Mouse (Mus musculus) hindbrain, embryonic 10.5 days (tissue): Measurements from ENCODE around the gene Olfr777. TPM values are rescaled to one million over a fixed set of nuclear protein-coding genes. Genes with fewer than 3 reads are reported as not detected.
"Not testable (repeated sequence)": the region's sequence is repeated elsewhere in the genome, so short reads cannot be mapped to it uniquely, and the experiment has no call there.

Experiments used
- DNase-seq: peaks from one replicate; pipeline ENCODE4 v3.0.0-alpha.2; 2017; ENCODE audit warnings: low spot score
- H3K27ac ChIP-seq: fragments of 300-500 bp; sonication (generic); 2 replicates; pipeline ENCODE4 v1.5.1; 2016; ENCODE audit warnings: mild to moderate bottlenecking, moderate library complexity
- H3K27me3 ChIP-seq: fragments of 300-500 bp; sonication (generic); 2 replicates; pipeline ENCODE4 v1.6.1; 2016; ENCODE audit warnings: mild to moderate bottlenecking; ENCODE audit not compliant: poor library complexity, insufficient read depth, severe bottlenecking
- H3K36me3 ChIP-seq: fragments of 300-500 bp; sonication (generic); 2 replicates; pipeline ENCODE4 v1.6.1; 2016; ENCODE audit warnings: mild to moderate bottlenecking, moderate library complexity
- H3K4me1 ChIP-seq: fragments of 300-500 bp; sonication (generic); replicated peaks from 2 replicates; pipeline ENCODE4 v1.6.1; 2016; ENCODE audit warnings: mild to moderate bottlenecking
- H3K4me3 ChIP-seq: fragments of 300-500 bp; sonication (generic); 2 replicates; pipeline ENCODE4 v1.5.1; 2016; ENCODE audit warnings: mild to moderate bottlenecking, moderate library complexity
- H3K9me3 ChIP-seq: fragments of 300-500 bp; sonication (generic); 2 replicates; pipeline ENCODE4 v1.6.1; 2016; ENCODE audit warnings: mild to moderate bottlenecking, moderate library complexity
- WGBS: fragments of 180-500 bp; shearing (Covaris S2); methylation state at CpG from one replicate; pipeline ENCODE4 v1.1.7; 2016; 5-methylcytosine and 5-hydroxymethylcytosine counted together
- polyA plus RNA-seq: library from polyadenylated mRNA; unstranded; fragments of >200 nt; fragmentation: Nextera tagmentation; extraction: Ambion mirVana; gene quantifications from 2 replicates; pipeline ENCODE4 v1.2.1, GENCODE M21; 2016

The Olfr777 gene
- 0.10 TPM in 1 of 2 replicates, not detected in the other for polyA plus RNA-seq

DNA sequence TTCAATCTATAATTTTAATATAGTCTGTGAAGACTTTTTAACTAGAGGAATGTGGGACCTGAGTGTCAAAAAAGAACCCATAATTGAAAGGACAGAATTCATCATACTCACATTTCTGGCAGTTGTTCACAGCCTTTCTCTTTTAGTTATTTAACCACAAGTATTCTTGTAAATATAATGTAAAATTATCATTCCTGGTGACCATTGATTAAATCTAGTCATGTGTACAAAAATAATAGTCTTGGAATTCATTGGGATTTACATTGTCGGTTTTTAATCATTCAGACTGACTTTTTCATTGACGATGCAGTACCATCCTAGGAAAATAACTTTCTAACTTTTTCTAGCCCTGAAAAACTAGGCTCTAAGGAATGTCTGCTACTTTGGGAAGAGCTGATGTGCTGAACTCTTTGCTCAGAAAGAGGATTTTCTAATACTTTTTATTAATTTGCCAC, at the start of gene Olfr777:
Gene Olfr777 (minus strand): TSS at position 405 of the 455 bp plus-strand sequence.
- no peak for DNase-seq
- H3K4me3 ChIP-seq = no peak within 1 kb of the TSS
- H3K4me1 ChIP-seq = no peaks in the 10 kb centered on the region
- H3K27ac ChIP-seq = no peak within 1 kb of the TSS
- no peaks in the 10 kb centered on the region for H3K9me3 ChIP-seq
- WGBS = 93% methylated on average over 2 of the region's 2 CpGs
- H3K36me3 ChIP-seq = no peaks in the 10 kb centered on the region
- H3K27me3 ChIP-seq = no peaks in the 10 kb centered on the region

DNA sequence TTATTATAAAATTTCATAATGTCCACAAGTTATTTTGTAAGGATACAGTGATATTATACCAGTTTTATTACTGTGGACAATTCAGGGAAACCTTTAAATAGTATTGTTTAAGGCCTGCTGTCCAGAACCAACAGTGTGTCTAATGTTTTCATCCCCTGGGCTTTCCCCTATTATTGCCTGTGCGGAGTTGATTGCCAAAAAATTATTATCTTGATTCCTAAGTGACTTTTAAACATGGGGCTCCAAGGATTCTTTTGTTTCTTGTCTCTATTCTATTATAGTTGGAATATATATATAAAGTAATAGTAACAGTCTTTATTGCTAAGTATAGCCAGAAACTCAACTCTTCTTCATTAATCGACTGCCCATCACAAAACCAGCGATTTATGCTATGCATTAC, 46.5 kb upstream of the Olfr777 start, which contains the start of gene Olfr780:
Gene Olfr780 (plus strand): TSS at position 301 of the 400 bp plus-strand sequence.
- 92% methylated on average over 3 of the region's 3 CpGs for WGBS
- no peak within 1 kb of the TSS for H3K27ac ChIP-seq
- H3K4me1 ChIP-seq = no peaks in the 10 kb centered on the region
- no peaks in the 10 kb centered on the region for H3K9me3 ChIP-seq
- no peak for DNase-seq
- no peaks in the 10 kb centered on the region for H3K27me3 ChIP-seq
- no peaks in the 10 kb centered on the region for H3K36me3 ChIP-seq
- H3K4me3 ChIP-seq = no peak within 1 kb of the TSS

DNA sequence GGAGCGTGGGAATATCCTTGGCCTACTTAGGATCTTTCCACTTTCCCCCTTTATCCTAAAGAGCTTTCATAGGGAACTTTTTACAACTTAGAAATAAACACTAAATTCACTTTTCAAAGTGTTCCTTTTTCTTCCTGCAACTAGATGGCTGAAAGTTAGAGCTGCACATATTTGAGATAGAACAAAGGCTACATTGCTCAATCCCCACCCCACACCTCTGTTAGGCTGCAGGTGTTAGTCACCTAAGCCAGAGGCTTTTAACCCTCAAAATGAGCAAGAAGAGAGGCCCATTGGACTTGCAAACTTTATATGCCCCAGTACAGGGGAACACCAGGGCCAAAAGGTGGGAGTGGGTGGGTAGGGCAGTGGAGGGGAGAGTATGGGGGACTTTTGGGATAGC, 42.2 kb upstream of the Olfr777 start:
- H3K4me3 ChIP-seq, H3K9me3 ChIP-seq, H3K36me3 ChIP-seq, H3K27me3 ChIP-seq, H3K4me1 ChIP-seq, H3K27ac ChIP-seq, DNase-seq: not testable (repeated sequence)
- no CpG with 5 or more reads among the region's 1 CpGs for WGBS

DNA sequence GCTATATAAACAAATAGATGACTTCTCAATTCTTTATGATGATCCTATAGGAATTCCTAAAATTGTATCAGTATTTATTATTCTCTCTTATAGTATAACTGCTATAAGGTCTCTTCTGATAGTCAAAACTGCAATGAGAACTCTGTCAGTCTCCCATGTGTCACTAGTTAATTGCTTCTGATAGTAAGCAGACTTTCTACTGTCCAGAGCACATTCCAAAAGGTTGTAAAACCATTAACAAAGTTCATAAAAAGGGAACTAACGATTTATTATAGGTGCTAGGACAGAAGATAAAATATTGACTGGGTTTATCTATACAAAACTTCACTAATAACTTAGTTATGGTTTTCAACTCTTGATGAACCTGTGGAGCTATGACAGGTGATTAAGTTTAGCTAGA, 41.7 kb upstream of the Olfr777 start:
- H3K4me3 ChIP-seq, H3K9me3 ChIP-seq, H3K36me3 ChIP-seq, DNase-seq, H3K27ac ChIP-seq, H3K27me3 ChIP-seq, H3K4me1 ChIP-seq: not testable (repeated sequence)
- 64% methylated on average over 1 of the region's 1 CpGs for WGBS

DNA sequence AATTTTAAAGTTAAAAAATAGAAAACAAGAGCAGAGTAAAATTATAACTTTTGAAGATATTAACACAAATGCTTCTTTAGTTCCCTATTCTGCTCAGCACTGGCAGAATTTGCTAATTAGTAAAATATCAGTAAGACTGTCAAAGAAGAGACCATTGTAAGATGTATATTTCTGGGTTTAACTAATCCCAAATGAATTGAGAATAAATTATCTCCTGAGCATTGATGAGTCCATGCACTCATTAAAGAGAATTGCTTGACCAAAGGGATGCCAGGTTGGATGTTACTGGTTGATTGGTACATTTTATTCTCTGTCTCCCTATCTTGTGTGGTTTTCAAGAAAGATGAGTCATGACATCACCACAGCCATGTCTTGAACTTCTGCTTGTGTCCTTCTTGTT, 12.5 kb downstream of the Olfr777 start, which contains the start of gene Olfr776:
Gene Olfr776 (plus strand): TSS at position 301 of the 400 bp plus-strand sequence.
- no peaks in the 10 kb centered on the region for H3K4me1 ChIP-seq
- H3K9me3 ChIP-seq = no peaks in the 10 kb centered on the region
- H3K4me3 ChIP-seq = no peak within 1 kb of the TSS
- no peak for DNase-seq
- H3K27me3 ChIP-seq = no peaks in the 10 kb centered on the region
- no peak within 1 kb of the TSS for H3K27ac ChIP-seq
- H3K36me3 ChIP-seq = no peaks in the 10 kb centered on the region

DNA sequence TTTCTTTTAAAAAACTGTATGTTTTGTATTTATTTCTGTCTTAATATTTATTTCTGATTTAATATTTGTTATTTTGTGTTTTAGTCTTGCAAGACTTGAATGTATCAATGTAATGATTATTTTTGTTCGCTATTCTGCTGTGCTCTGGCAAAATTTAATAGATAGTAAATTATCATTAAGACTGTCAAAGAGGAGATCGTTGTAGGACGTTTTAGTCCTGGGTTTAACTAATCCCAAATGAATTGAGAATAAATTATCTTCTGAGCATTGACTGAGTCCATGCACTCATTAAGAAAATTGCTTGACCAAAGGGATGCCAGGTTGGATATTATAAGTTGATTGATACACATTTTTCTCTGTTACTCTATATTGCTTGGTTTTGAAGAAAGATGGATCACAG, 23.2 kb downstream of the Olfr777 start, which contains the start of gene Olfr775:
Gene Olfr775 (plus strand): TSS at position 301 of the 400 bp plus-strand sequence.
- H3K27ac ChIP-seq = no peak within 1 kb of the TSS
- H3K4me1 ChIP-seq = no peaks in the 10 kb centered on the region
- no peak for DNase-seq
- H3K9me3 ChIP-seq = no peaks in the 10 kb centered on the region
- H3K27me3 ChIP-seq = no peaks in the 10 kb centered on the region
- no peaks in the 10 kb centered on the region for H3K36me3 ChIP-seq
- 75% methylated on average over 3 of the region's 3 CpGs for WGBS
- no peak within 1 kb of the TSS for H3K4me3 ChIP-seq

DNA sequence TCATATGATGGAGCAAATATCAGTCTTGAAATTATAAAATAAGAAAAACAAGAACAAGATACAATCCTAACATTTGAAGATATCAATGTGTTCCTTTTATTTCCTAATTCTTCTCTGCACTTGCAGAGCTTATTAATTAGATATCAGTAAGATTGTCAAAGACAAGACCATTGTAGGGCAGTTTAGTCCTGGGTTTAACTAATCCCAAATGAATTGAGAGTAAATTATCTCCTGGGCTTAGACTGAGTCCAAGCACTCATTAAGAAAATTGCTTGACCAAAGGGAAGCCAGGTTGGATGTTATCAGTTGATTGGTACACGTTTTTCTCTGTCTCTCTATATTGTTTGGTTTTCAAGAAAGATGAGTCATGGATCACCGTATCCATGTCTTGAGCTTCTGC, 35.4 kb downstream of the Olfr777 start, which contains the start of gene Olfr774:
Gene Olfr774 (plus strand): TSS at position 301 of the 400 bp plus-strand sequence.
- WGBS = 80% methylated on average over 2 of the region's 2 CpGs
- DNase-seq = no peak
- H3K4me3 ChIP-seq = no peak within 1 kb of the TSS
- H3K9me3 ChIP-seq = no peaks in the 10 kb centered on the region
- H3K27me3 ChIP-seq = no peaks in the 10 kb centered on the region
- H3K4me1 ChIP-seq = no peaks in the 10 kb centered on the region
- no peak within 1 kb of the TSS for H3K27ac ChIP-seq
- no peaks in the 10 kb centered on the region for H3K36me3 ChIP-seq

DNA sequence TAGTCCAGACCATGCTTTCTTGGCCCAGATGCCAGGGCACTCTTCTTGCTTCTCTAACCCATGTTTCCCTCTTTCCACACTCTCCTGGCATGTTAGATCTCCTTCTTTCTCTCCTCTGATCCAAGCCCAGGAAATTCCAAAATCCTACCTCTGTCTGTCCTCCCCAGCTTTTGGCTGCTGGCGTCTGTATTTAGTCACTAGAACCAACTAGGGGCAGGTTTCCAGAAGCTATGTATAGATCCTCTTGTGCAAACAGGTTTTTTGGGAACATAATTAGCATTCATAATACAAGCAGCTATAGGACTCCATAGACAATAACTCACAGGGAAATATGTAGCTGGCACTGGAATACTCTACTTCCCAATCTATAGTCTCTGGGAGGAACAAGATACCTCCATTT, 40.5 kb downstream of the Olfr777 start:
- Histone ChIP-seq H3K36me3 (no peaks in the 10 kb centered on the region), H3K27ac (no peak overlapping the region), H3K27me3 (no peaks in the 10 kb centered on the region), H3K9me3 (no peaks in the 10 kb centered on the region), H3K4me3 (no peak overlapping the region), H3K4me1 (no peaks in the 10 kb centered on the region)
- DNase-seq = no peak
- 81% methylated on average over 1 of the region's 1 CpGs for WGBS

Other genes with a start within 250 kb of the Olfr777 start
- not detected in 2 replicates for gene Olfr764-ps1, start 231.6 kb downstream of the Olfr777 start, polyA plus RNA-seq
- not detected in 2 replicates for gene Olfr765, start 221.5 kb downstream of the Olfr777 start, polyA plus RNA-seq
- not detected in 2 replicates for gene Olfr766-ps1, start 202.5 kb downstream of the Olfr777 start, polyA plus RNA-seq
- not detected in 2 replicates for gene Olfr767, start 188.6 kb downstream of the Olfr777 start, polyA plus RNA-seq
- gene Olfr768, start 172.1 kb downstream of the Olfr777 start, polyA plus RNA-seq = not detected in 2 replicates
- not detected in 2 replicates for gene Olfr769, start 153.6 kb downstream of the Olfr777 start, polyA plus RNA-seq
- not detected in 2 replicates for gene Olfr770, start 132.5 kb downstream of the Olfr777 start, polyA plus RNA-seq
- not detected in 2 replicates for gene Olfr771, start 106.7 kb downstream of the Olfr777 start, polyA plus RNA-seq
- gene Olfr772, start 93.6 kb downstream of the Olfr777 start, polyA plus RNA-seq = not detected in 2 replicates
- not detected in 2 replicates for gene Olfr773, start 84.1 kb downstream of the Olfr777 start, polyA plus RNA-seq
- not detected in 2 replicates for gene Olfr774, start 35.3 kb downstream of the Olfr777 start, polyA plus RNA-seq
- gene Olfr775, start 23.1 kb downstream of the Olfr777 start, polyA plus RNA-seq = not detected in 2 replicates
- not detected in 2 replicates for gene Olfr776, start 12.4 kb downstream of the Olfr777 start, polyA plus RNA-seq
- not detected in 2 replicates for gene Olfr780, start 46.6 kb upstream of the Olfr777 start, polyA plus RNA-seq
- not detected in 2 replicates for gene Olfr781, start 57.4 kb upstream of the Olfr777 start, polyA plus RNA-seq
- gene Olfr782, start 77.4 kb upstream of the Olfr777 start, polyA plus RNA-seq = not detected in 2 replicates
- 0.08 TPM in 1 of 2 replicates, not detected in the other for gene Olfr784, start 112.6 kb upstream of the Olfr777 start, polyA plus RNA-seq
- not detected in 2 replicates for gene Olfr785, start 133.9 kb upstream of the Olfr777 start, polyA plus RNA-seq
- gene Olfr786, start 155.8 kb upstream of the Olfr777 start, polyA plus RNA-seq = not detected in 2 replicates
- not detected in 2 replicates for gene Olfr787, start 190.4 kb upstream of the Olfr777 start, polyA plus RNA-seq
- not detected in 2 replicates for gene Olfr788, start 199.5 kb upstream of the Olfr777 start, polyA plus RNA-seq
- gene Olfr789, start 213.3 kb upstream of the Olfr777 start, polyA plus RNA-seq = not detected in 2 replicates
- gene Olfr790, start 227.0 kb upstream of the Olfr777 start, polyA plus RNA-seq = not detected in 2 replicates